Mouse (Mus musculus) CH12F3 (cell line): ENCODE measurements around the gene Phf24.

Experiments used
- in situ Hi-C: fragments of 300-500 bp; cut with MboI; formaldehyde crosslinking; loops from 2 replicates; pipeline ENCODE4 v1.14.3; 2020; ENCODE audit warnings: low sequenced_read_pairs

The Phf24 gene

GRCm38 (mm10) chr4:42949051-42949675 is 32.7 kb downstream of the Phf24 start:
- in situ Hi-C loops = no loop called here

GRCm38 (mm10) chr4:42949676-42950051 is 33.2 kb downstream of the Phf24 start, which contains the start of gene Dnajb5:
Gene Dnajb5, plus strand, starts transcription at chr4:42949814.
- in situ Hi-C loops = no loop called here

GRCm38 (mm10) chr4:42950065-42950558 is 33.7 kb downstream of the Phf24 start:
- in situ Hi-C loops = no loop called here

- in situ Hi-C loops = no loop called here
These were observed 35.0 kb downstream of the Phf24 start for GRCm38 (mm10) chr4:42951206-42952195.

- in situ Hi-C loops = no loop called here
These were observed 36.1 kb downstream of the Phf24 start for GRCm38 (mm10) chr4:42952563-42952962.

- in situ Hi-C loops = no loop called here
These were observed 37.1 kb downstream of the Phf24 start for GRCm38 (mm10) chr4:42953435-42954094.

- in situ Hi-C loops = no loop called here
These were observed 37.8 kb downstream of the Phf24 start for GRCm38 (mm10) chr4:42954297-42954696.

DNA sequence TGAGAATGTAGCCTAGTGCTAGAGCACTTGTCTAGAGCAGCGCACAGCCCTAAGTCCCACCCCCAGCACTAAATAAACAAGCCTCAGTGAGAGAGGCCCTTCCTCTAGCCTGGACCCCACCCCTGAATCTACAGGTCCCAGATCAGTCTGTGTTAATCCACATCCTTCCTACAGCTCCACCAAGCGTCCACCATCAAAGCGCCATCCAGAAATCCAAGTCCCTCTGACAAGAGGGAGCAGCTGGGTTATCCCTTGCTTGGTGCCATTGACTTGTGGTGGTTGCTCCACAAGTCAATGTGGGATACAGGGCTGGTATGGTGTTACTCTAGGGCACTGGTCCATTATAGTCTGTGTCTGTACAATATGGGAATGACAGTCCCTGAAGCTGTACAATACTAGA is 38.7 kb downstream of the Phf24 start:
- in situ Hi-C loops = no loop called here

- in situ Hi-C loops = no loop called here
These were observed 40.1 kb downstream of the Phf24 start for GRCm38 (mm10) chr4:42956581-42956980.

GRCm38 (mm10) chr4:42957306-42957705 is 40.8 kb downstream of the Phf24 start:
- in situ Hi-C loops = no loop called here

- in situ Hi-C loops = no loop called here
These were observed 41.5 kb downstream of the Phf24 start for GRCm38 (mm10) chr4:42957979-42958378.

DNA sequence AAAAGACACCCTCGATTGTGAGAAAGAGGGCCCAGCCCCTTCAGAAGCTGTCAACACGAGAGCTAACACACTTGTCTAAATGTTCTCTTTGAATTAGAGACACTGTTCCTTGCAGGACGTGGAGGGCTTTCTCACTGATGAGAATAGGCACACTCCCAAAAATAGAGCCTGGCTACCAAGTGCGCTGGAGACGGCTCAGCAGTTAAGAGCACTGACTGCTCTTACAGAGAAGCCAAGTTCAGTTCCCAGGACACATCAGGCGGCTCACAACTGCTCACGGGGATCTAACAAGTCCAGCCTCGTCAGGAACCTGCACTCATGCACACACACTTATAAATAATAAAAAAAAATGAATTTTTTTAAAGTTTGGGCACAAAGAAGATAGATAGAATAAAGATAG is 42.5 kb downstream of the Phf24 start:
- in situ Hi-C loops = no loop called here

DNA sequence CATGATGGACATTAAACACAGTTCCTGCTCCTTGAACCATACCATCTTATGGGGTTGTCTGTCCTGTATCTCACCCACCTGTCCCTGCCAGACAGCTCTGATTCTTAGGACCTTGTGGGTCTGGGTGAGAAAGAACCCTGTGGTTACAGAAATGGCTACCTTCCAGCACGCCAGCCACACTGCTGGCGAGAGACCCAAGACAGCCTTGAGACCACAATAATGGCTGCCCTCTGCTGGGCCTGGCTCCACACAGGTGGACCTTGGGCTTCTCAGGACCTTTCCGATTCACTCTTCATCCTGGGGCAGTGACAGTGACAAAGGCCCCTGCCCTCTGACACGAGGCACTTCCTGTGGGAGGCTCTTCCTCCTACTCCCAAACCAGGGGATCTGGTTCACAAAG is 42.9 kb downstream of the Phf24 start:
- in situ Hi-C loops = no loop called here

DNA sequence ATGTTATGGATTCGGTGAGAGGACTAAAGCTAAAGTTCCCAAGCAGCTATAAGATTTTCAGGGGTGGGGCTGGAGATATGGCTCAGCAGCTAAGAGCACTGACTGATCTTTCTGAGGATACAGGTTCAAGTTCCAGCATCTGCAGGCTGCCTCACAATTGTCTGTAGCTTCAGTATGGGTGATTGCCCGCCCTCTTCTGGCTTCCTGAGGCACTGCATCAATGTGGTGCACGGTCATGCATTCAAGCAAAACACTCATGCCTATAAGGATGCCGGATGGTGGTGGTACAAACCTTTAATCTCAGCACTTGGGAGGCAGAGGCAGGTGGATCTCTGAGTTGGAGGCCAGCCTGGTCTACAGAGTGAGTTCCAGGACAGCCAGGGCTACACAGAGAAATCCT is 45.1 kb downstream of the Phf24 start:
- in situ Hi-C loops = loop anchor here (5.0 kb wide), 1 partner anchor 89 kb away; the partner anchor contains the start of gene Fam205c

DNA sequence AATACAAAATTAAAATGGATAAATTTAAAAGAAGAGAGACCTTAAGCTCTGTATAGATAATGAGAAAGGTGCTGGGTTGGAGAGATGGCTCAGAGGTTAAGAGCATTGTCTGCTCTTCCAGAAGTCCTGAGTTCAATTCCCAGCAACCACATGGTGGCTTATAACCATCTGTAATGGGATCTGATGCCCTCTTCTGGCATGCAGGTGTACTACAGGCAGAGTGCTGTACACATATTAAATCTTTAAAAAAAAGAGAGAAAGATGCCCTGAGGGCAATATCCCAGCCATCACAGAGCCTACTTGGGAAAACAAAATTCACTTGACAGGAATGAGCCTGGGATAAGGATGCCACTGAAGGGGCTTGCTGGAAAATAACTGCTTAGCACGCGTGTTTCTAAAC is 47.0 kb downstream of the Phf24 start:
- in situ Hi-C loops = loop anchor here (5.0 kb wide), 1 partner anchor 91 kb away; the partner anchor contains the start of gene Fam205c

- in situ Hi-C loops = no loop called here
These were observed 48.7 kb downstream of the Phf24 start for GRCm38 (mm10) chr4:42965039-42965719.

- in situ Hi-C loops = no loop called here
These were observed 52.8 kb downstream of the Phf24 start, which contains the start of gene 1700022I11Rik for GRCm38 (mm10) chr4:42969304-42969703. Gene 1700022I11Rik, plus strand, starts transcription at chr4:42969604.

- in situ Hi-C loops = no loop called here
These were observed 56.5 kb downstream of the Phf24 start for GRCm38 (mm10) chr4:42972952-42973351.

DNA sequence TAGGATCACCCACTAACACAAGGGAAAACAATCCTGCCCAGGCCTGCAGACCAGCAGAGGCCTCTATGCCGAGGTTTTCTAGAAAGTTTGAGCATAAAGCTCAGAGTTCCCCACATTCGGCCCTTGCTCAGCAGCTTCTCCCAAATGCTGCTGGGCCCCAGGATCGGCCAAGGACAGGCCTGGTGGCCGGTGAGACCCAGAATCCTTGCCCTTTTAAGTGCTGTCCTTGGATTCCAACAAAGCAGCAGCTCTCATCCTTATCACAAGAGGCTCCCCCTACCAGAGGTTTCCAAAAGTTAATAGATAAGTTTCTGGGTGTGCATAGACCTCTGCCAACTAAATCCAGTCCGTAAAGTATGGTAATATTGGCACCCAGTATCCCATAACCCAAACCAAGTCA is 57.4 kb downstream of the Phf24 start:
- in situ Hi-C loops = no loop called here

- in situ Hi-C loops = no loop called here
These were observed 61.6 kb downstream of the Phf24 start for GRCm38 (mm10) chr4:42978062-42978461.
